Mouse (Mus musculus) limb, embryonic 10.5 days (tissue): ENCODE measurements at regions not wholly inside any gene's neighbourhood (a gene's known extent, or its start where the extent isn't known, plus 50 kb on each side); places are given as distances from the start of the nearest gene placed in this dataset.

Experiments
- DNase-seq: peaks from one replicate; pipeline ENCODE4 v3.0.0-alpha.2; 2017; ENCODE audit warnings: low spot score
- H3K27ac ChIP-seq: fragments of 300-500 bp; sonication (generic); 2 replicates; pipeline ENCODE4 v1.5.1; 2016; ENCODE audit warnings: mild to moderate bottlenecking
- H3K27me3 ChIP-seq: fragments of 300-500 bp; sonication (generic); 2 replicates; pipeline ENCODE4 v1.6.1; 2016; ENCODE audit warnings: low read depth, mild to moderate bottlenecking; ENCODE audit not compliant: poor library complexity, severe bottlenecking
- H3K36me3 ChIP-seq: fragments of 300-500 bp; sonication (generic); 2 replicates; pipeline ENCODE4 v1.6.1; 2016; ENCODE audit warnings: mild to moderate bottlenecking, moderate library complexity
- H3K4me1 ChIP-seq: fragments of 300-500 bp; sonication (generic); 2 replicates; pipeline ENCODE4 v1.6.1; 2016
- H3K4me3 ChIP-seq: fragments of 300-500 bp; sonication (generic); 2 replicates; pipeline ENCODE4 v1.5.1; 2016; ENCODE audit warnings: mild to moderate bottlenecking, moderate library complexity
- H3K9me3 ChIP-seq: fragments of 300-500 bp; sonication (generic); replicated peaks from 2 replicates; pipeline ENCODE4 v1.6.1; 2016; ENCODE audit warnings: mild to moderate bottlenecking
- WGBS: fragments of 180-500 bp; shearing (Covaris S2); methylation state at CpG from one replicate; pipeline ENCODE4 v1.1.7; 2016; 5-methylcytosine and 5-hydroxymethylcytosine counted together

- Histone ChIP-seq H3K27me3 (no peaks in the 10 kb centered on the region), H3K9me3 (no peaks in the 10 kb centered on the region), H3K4me1 (no peaks in the 10 kb centered on the region), H3K4me3 (no peak overlapping the region), H3K36me3 (no peaks in the 10 kb centered on the region), H3K27ac (no peak overlapping the region)
- 96% methylated on average over 3 of the region's 3 CpGs for WGBS
- no peak for DNase-seq
These were observed 178.5 kb downstream of the Tmem114 start for GRCm38 (mm10) chr16:8246445-8246844.

GRCm38 (mm10) chr16:8245612-8246011 is 179.3 kb downstream of the Tmem114 start:
- H3K4me1 ChIP-seq = no peaks in the 10 kb centered on the region
- WGBS = 93% methylated on average over 3 of the region's 3 CpGs

GRCm38 (mm10) chr16:8234351-8234750 is 190.6 kb downstream of the Tmem114 start:
- 86% methylated on average over 1 of the region's 1 CpGs for WGBS

More at GRCm38 (mm10) chr16:8245612-8246011, 179.3 kb downstream of the Tmem114 start:
- no peaks in the 10 kb centered on the region for H3K9me3 ChIP-seq
- no peaks in the 10 kb centered on the region for H3K36me3 ChIP-seq
- H3K27ac ChIP-seq = no peak overlapping the region
- DNase-seq = no peak
- no peak overlapping the region for H3K4me3 ChIP-seq
- H3K27me3 ChIP-seq = no peaks in the 10 kb centered on the region

GRCm38 (mm10) chr16:8232079-8232478 is 192.9 kb downstream of the Tmem114 start:
- Histone ChIP-seq H3K4me3 (no peak overlapping the region), H3K27me3 (no peaks in the 10 kb centered on the region), H3K9me3 (no peaks in the 10 kb centered on the region), H3K36me3 (no peaks in the 10 kb centered on the region), H3K27ac (no peak overlapping the region), H3K4me1 (no peaks in the 10 kb centered on the region)
- WGBS = 91% methylated on average over 4 of the region's 4 CpGs
- no peak for DNase-seq

More at GRCm38 (mm10) chr16:8234351-8234750, 190.6 kb downstream of the Tmem114 start:
- no peaks in the 10 kb centered on the region for H3K36me3 ChIP-seq
- no peak for DNase-seq
- no peaks in the 10 kb centered on the region for H3K4me1 ChIP-seq
- no peak overlapping the region for H3K4me3 ChIP-seq
- no peaks in the 10 kb centered on the region for H3K9me3 ChIP-seq
- H3K27me3 ChIP-seq = no peaks in the 10 kb centered on the region
- no peak overlapping the region for H3K27ac ChIP-seq

GRCm38 (mm10) chr16:8223625-8224300 is 201.2 kb downstream of the Tmem114 start:
- peak; percentile 42 for DNase-seq

GRCm38 (mm10) chr16:8208251-8209181 is 216.4 kb downstream of the Tmem114 start:
- WGBS = 85% methylated on average over 8 of the region's 8 CpGs
- DNase-seq = no peak
- H3K9me3 ChIP-seq = no peaks in the 10 kb centered on the region
- no peak overlapping the region for H3K27ac ChIP-seq
- H3K4me1 ChIP-seq = peaks cover 2% of the 10 kb centered on the region; the same call in 1 of the 2 replicates
- H3K36me3 ChIP-seq = no peaks in the 10 kb centered on the region
- H3K4me3 ChIP-seq = no peak overlapping the region
- 0 out of 2 replicates have a peak, but pooled peaks cover 4% of the 10 kb centered on the region for H3K27me3 ChIP-seq

More at GRCm38 (mm10) chr16:8223625-8224300, 201.2 kb downstream of the Tmem114 start:
- H3K9me3 ChIP-seq = no peaks in the 10 kb centered on the region
- WGBS = 28% methylated on average over 10 of the region's 10 CpGs
- 0 out of 2 replicates have a peak overlapping the region, but pooled peaks have one; percentile 16 for H3K27ac ChIP-seq
- H3K27me3 ChIP-seq = peaks cover 7% of the 10 kb centered on the region; the same call in 1 of the 2 replicates
- H3K4me1 ChIP-seq = peaks cover 17% of the 10 kb centered on the region
- H3K36me3 ChIP-seq = no peaks in the 10 kb centered on the region
- H3K4me3 ChIP-seq = no peak overlapping the region

- no peaks in the 10 kb centered on the region for H3K4me1 ChIP-seq
- no peak overlapping the region for H3K27ac ChIP-seq
- no peak overlapping the region for H3K4me3 ChIP-seq
- no peaks in the 10 kb centered on the region for H3K9me3 ChIP-seq
- no peak for DNase-seq
- H3K27me3 ChIP-seq = no peaks in the 10 kb centered on the region
- whole genome bisulfite sequencing = 65% methylated on average over 5 of the region's 5 CpGs
- no peaks in the 10 kb centered on the region for H3K36me3 ChIP-seq
These were observed 219.9 kb downstream of the Tmem114 start for GRCm38 (mm10) chr16:8205014-8205413.

- DNase-seq = no peak
- Histone ChIP-seq H3K27me3 (no peaks in the 10 kb centered on the region), H3K4me3 (no peak overlapping the region), H3K36me3 (no peaks in the 10 kb centered on the region), H3K9me3 (no peaks in the 10 kb centered on the region), H3K4me1 (no peaks in the 10 kb centered on the region), H3K27ac (no peak overlapping the region)
- WGBS = 93% methylated on average over 3 of the region's 3 CpGs
These were observed 223.6 kb downstream of the Tmem114 start for GRCm38 (mm10) chr16:8201306-8201705.

GRCm38 (mm10) chr16:8198771-8199562 is 226.0 kb downstream of the Tmem114 start:
- DNase-seq = no peak
- Histone ChIP-seq H3K27me3 (no peaks in the 10 kb centered on the region), H3K4me3 (no peak overlapping the region), H3K9me3 (no peaks in the 10 kb centered on the region), H3K4me1 (no peaks in the 10 kb centered on the region), H3K27ac (no peak overlapping the region; the same call in 1 of the 2 replicates), H3K36me3 (no peaks in the 10 kb centered on the region)
- 82% methylated on average over 12 of the region's 12 CpGs for WGBS

GRCm38 (mm10) chr16:8189472-8190240 is 235.3 kb downstream of the Tmem114 start:
- DNase-seq = no peak
- WGBS = 79% methylated on average over 6 of the region's 6 CpGs
- Histone ChIP-seq H3K27ac (no peak overlapping the region), H3K27me3 (no peaks in the 10 kb centered on the region), H3K4me1 (no peaks in the 10 kb centered on the region), H3K9me3 (no peaks in the 10 kb centered on the region), H3K4me3 (no peak overlapping the region), H3K36me3 (no peaks in the 10 kb centered on the region)

- 85% methylated on average over 1 of the region's 1 CpGs for WGBS
- no peaks in the 10 kb centered on the region for H3K36me3 ChIP-seq
- no peaks in the 10 kb centered on the region for H3K27me3 ChIP-seq
- DNase-seq = no peak
- H3K4me3 ChIP-seq = no peak overlapping the region
- no peaks in the 10 kb centered on the region for H3K9me3 ChIP-seq
- no peaks in the 10 kb centered on the region for H3K4me1 ChIP-seq
- no peak overlapping the region for H3K27ac ChIP-seq
These were observed 235.9 kb downstream of the Tmem114 start for GRCm38 (mm10) chr16:8189071-8189470.

- H3K27ac ChIP-seq = no peak overlapping the region
- DNase-seq = no peak
- no peaks in the 10 kb centered on the region for H3K27me3 ChIP-seq
- H3K36me3 ChIP-seq = no peaks in the 10 kb centered on the region
- no peaks in the 10 kb centered on the region for H3K9me3 ChIP-seq
- 62% methylated on average over 4 of the region's 4 CpGs for WGBS
- H3K4me1 ChIP-seq = no peaks in the 10 kb centered on the region
- H3K4me3 ChIP-seq = no peak overlapping the region
These were observed 236.4 kb downstream of the Tmem114 start for GRCm38 (mm10) chr16:8188505-8188904.
